Mouse (Mus musculus): ENCODE results near the gene Stkld1. TPM values are rescaled to one million over a fixed set of nuclear protein-coding genes. Genes with fewer than 3 reads are reported as not detected.
A peak's percentile ranks its signal among the peaks of the same experiment; 100 is the strongest.
"Not testable (repeated sequence)": the region's sequence is repeated elsewhere in the genome, so short reads cannot be mapped to it uniquely, and the experiment has no call there.

Stkld1 gene
- not detected for total RNA-seq (2022)

DNA sequence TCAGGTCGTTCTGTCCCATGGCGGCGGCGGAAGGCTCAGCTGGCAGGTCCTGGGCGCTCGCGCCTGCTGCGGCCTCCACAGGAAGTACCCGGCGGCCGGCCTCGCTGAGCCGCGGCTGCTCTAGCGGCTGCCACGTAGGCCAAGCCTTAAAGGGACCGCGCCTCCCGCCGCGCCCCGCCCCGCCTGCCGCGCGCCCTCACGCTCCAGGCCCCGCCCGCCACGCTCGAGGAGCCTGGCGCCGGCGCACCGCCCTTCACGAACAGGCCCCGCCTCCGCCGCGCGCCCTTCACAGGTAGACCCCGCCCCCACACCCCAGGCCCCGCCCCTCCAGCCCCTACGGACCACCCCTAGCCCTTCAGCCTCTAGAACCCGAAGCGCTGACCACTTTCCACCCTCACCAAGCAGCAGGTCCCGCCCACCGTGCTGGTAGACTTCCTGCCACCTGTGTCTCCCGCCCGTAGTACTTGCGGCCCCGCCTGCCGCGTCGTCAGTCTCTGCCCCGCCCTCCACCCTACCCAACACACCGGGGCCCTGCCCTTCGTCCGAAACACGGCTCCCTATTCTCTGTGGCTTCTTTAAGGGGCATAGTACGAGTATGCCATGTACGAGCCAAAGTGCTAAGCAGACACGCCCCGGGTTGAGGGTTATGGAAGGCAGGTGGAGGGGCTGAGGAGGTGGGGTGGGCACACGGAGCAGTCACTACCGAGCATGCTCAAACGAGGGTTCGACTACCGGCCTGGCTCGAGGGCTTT, at the start of gene Stkld1, which contains the start of gene Surf4:
Gene Stkld1 (plus strand): TSS at position 744 of the 752 bp plus-strand sequence.
Gene Surf4 (minus strand): TSS at position 625 of the 752 bp plus-strand sequence.
- DNase-seq (ENCODE audit: low spot score): peak; percentile 81

DNA sequence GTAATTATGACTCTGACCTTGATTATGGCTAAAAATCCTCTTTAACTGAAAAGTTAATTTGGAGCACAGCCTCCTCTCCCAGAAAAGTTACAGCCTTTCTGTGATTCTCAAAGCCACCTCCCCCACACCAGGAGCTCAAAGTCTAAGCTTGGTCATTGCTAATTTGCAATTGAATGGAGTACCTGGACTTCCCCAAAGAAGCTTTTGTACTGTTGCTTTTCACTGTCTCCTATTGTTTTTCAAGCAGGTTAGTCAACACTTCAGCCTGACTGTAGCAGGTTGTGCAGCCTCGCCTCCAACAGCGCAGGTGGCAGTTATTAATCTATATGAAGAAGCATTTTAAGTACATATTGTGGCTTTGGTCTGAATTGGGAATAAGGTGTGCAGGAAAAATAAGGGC, 48.3 kb upstream of the Stkld1 start:
- DNase-seq (ENCODE audit: low spot score): not testable (repeated sequence)

DNA sequence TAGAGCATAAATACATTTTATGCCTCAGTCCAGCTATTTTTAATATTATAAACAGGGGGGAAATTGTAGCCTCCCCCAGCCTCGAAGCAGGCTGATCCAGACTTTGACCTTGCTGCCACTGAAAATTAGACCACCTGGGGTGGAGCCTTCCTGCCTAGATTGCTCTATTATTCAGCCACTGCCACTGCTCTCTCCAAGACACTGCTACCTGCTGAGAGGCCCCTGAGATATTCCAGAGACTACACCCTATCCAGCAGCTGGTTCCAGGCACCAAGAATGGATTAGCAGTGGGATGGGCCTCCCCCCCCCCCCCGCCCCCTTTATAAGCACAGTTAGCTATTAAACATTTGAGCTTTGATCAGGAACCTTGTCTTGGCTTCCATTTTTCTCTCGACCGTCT, 47.7 kb upstream of the Stkld1 start:
- not testable (repeated sequence) for DNase-seq (ENCODE audit: low spot score)

DNA sequence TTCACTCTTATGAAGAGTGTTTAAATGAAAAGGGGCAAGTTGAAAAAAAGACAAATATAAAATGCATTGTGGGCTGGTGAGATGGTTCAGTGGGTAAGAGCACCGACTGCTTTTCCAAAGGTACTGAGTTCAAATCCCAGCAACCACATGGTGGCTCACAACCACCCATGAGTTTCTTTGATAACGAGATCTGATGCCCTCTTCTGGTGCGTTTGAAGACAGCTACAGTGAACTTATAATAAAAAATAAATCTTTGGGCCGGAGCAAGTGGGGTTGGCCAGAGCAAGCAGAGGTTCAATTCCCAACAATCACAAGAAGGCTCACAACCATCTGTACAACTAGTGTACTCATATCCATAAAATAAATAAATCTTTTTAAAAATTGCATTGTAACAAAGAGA, 37.9 kb upstream of the Stkld1 start:
- no peak for DNase-seq (ENCODE audit: low spot score)

DNA sequence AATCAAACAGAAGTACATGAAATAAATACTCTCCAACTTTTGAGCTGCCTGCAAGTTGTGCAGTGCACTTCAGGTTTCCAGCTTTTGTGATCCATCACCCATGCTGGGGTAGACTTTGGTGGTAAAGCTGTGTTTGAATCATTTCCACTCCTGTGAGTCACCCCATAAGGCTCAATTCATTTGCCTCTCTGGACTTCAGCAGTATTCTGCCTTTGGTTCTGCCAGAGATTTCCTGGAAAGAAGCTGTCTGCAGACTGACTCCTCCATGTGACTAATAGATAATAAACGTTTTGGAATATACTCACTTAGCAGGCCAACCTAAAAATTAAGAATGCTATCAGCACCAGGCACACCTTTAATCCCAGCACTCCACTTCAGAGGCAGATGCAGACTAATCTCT, 33.1 kb upstream of the Stkld1 start:
- DNase-seq (ENCODE audit: low spot score): no peak

DNA sequence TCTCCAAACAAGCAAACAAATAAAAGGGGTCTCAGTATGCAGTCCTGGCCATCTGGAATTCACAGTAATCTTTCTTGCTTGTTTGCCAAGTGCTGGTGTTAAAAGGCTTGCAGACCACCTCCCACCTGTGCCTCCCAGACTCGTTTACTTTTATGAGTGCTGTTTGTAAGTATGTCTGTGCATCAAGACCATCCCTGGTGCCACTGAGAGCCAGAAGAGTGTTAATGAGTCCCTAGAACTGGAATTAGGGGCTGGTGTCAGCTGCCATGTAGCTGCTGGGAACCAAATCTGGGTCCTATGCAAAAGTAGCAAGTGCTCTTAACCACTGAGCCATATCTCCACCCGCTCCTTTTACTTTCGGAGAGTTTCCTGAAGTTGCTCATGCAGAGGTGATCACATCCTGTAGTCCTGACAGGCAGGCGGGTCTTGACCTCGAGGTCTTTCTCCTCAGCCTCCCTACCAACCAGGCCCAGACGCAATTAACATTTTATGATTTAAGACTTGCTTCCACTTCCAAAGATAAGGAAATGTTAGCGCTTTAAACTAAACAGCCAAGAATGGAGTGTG, 31.9 kb upstream of the Stkld1 start:
- no peak for DNase-seq (ENCODE audit: low spot score)

DNA sequence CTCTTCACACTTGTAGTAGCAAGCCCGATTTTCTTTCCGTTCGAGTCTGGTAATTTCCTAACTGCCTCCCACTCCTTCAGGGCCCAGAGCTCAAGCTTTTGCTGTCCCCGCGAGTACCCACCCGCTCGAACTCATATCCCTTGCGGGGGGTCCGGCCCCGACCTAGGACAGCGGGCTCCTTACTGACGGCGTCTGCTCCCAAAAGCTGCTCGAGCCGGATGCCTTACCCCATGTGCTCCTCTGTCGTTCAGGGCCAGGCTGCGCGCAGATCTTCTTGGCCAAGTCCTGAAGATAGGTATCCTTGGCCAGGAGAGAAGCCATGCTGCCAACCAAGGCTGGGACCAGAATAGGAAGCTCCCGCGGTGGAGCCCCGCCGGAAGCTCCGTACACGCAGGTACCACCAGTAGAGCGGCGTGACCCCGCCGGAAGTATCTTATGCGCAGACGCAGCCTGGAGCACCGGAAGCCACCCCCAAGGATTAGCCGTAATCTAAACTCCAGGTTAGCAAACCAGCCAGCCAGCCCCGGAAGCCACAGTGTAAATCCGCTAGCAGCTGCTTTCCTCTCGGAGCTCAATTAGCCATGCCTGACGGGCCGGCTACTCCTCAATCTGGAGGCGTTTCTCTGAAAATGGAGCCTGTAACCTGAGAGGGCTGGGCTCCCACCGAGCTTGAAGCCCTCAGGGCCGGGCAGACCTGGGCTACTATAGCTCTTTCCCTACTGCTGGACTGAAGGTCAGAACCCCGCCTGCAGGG, 31.2 kb upstream of the Stkld1 start, which contains the start of gene Surf6:
Gene Surf6 (minus strand): TSS at position 413 of the 754 bp plus-strand sequence.
- DNase-seq (ENCODE audit: low spot score): peak; percentile 97

DNA sequence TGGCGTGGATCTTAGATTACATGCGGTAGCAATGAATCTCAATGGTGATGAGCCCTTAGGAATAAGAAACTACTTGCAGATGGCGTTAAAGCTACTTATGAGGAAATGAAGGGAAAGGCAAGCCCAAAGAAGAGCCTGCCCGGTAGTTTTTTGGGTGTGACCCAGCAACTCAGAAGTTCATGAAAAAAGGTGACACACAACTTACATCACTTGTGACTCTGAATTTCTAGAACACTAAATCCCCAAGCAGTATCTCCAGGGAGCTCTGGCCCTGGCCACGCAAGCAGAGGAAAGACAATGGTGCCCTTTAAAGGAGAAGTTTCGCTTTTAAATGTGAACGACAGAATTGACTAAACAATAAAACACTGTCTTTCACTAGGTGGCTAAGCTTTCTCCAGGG, 30.5 kb upstream of the Stkld1 start:
- no peak for DNase-seq (ENCODE audit: low spot score)

DNA sequence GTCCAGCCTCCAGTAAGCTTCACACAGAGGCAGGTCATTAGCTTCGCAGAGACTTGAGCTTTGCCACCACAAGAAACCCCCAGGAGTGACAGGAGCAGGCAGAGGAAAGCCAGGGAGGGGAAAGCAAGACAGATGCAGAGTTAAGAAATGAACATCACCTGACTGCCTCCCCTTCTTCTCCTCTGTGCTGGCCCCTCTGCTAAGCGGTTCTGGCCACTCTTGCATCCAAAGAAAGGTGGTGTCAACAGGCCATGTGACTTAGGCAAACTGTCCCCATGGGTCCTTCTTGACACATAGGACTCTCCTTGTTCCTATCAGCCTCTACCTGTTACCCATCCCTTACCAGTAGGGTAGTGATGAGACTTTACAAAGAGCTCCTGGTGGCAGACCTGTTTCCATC, 27.9 kb upstream of the Stkld1 start:
- no peak for DNase-seq (ENCODE audit: low spot score)

DNA sequence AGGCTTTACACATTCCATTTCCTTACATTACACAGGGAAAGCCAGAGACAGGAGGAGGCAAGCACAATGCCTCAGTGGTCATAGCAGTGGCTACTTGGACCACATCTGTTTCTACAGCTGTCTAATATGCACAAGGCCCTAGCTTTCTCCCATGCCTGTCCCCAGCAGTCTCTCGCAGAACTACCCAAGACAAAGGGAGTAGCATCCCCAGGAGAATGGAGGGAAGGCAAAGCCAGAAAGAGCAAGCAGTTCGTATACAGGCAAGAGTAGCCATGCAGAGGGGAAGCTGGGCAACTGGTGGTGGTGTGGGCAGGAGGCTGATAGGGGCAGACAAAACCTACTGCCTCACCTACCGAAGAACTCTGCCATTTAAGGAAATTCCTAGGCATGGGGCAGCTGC, 27.4 kb upstream of the Stkld1 start:
- no peak for DNase-seq (ENCODE audit: low spot score)

DNA sequence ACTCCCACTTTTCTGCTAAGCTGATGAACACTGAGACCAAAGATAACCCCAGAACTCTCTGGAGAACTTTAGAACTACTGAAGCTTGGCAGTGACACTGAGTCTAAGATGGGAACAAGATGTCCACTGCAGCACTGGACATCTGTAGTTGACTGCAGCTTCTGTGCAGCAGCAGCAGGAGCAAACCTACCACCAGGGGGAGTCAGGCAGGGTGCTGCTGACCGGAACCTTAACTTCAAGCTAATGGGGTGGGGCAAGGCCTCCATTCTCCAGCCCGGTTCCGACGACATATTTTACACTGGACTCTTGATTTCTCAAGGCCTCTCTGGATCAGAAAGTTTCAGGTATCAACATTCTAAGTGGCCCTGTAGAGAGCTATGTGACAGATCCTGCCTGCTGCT, 26.7 kb upstream of the Stkld1 start:
- DNase-seq (ENCODE audit: low spot score): peak; percentile 28

DNA sequence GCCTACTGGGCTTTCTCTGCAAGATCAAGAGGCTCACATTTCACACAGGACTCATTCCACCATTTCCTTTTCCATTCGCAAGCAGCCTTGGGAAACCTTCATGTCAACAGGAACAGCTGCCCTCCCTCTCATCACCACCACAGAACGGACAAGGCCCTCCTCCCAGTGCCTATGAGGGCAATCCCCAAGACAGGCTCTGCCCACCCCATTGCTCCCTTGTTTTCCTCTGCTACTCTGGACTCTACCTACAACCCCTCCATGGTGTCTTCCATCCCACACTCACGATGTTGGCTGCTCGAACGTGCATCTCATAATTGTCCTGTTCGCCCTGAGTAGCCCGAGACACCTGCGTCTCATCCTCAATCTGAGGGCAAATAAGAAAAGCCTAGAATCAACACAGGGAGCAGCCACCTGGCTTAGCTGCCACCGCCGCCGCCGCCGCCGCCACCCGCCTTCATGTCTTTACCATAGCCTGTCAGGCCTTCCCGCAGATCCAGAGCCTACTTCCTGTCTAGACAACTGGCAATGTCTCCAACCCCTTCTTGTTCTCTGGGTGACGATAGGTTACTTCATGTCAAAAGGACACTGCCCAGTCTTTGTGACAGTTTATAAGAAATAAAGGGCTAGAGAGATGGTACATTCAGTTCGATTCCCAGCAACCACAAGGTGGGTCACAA, 25.0 kb upstream of the Stkld1 start:
- DNase-seq (ENCODE audit: low spot score): no peak

DNA sequence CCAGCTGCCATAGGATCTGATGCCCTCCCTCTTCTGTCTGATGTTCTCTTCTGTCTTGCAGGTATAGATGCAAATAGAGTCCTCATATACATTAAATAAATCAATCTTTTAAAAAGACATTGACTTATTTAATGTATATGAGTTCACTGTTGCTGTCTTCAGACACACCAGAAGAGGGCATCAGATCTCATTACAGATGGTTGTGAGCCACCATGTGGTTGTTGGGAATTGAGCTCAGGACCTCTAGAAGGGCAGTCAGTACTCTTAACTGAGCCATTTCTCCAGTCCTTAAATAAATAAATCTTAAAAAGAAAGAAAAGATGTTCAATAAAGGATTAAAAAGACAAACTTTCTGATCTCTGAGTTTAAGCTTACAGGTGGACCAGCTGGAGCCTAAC, 24.5 kb upstream of the Stkld1 start:
- DNase-seq (ENCODE audit: low spot score): no peak

DNA sequence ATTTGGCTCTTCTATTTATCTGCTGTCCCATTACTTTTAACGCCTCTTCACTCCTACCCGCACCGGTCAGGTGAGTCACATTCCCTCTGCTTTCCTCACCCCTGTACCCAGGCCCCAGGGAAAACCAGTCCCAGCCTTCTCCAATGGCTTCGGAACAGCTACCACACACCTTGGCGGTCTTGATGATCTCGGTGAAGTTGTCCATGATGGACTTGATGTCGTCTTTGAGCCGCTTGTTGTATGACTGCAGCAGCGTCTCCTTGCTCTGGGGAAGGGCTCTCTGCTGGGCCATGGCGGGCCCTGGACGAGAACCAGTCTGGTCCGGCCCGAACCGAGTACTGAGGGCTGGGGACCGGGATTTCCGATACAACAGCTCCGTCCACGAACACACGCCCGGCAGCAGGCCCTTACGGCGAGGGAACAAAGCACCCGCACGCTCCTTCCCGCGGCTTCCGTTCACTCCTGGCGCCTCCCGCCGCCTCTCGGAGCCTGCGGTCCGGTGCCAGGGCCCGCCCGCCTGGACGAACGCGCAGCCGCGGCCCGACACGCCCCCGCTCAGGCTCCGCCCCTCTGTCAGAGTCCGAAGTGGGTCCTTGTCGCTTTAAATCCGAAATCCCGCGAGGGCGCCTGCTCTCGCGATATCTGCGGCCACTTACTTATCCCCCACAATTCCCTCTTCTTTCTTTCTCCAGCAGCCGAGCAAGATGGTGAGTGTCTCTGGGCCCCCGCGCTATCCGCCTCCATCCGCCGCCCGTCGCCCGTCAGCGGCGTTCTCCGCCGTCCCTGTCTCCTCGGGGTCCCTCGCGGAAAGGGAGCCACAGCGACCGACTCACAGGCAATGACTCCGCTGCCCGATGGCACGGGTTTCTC, 23.5 kb upstream of the Stkld1 start, which contains the start of the genes Med22 and Rpl7a:
Gene Med22 (minus strand): TSS at position 554 of the 870 bp plus-strand sequence.
Gene Rpl7a (plus strand): TSS at position 641 of the 870 bp plus-strand sequence.
- DNase-seq (ENCODE audit: low spot score): peak; percentile 99

DNA sequence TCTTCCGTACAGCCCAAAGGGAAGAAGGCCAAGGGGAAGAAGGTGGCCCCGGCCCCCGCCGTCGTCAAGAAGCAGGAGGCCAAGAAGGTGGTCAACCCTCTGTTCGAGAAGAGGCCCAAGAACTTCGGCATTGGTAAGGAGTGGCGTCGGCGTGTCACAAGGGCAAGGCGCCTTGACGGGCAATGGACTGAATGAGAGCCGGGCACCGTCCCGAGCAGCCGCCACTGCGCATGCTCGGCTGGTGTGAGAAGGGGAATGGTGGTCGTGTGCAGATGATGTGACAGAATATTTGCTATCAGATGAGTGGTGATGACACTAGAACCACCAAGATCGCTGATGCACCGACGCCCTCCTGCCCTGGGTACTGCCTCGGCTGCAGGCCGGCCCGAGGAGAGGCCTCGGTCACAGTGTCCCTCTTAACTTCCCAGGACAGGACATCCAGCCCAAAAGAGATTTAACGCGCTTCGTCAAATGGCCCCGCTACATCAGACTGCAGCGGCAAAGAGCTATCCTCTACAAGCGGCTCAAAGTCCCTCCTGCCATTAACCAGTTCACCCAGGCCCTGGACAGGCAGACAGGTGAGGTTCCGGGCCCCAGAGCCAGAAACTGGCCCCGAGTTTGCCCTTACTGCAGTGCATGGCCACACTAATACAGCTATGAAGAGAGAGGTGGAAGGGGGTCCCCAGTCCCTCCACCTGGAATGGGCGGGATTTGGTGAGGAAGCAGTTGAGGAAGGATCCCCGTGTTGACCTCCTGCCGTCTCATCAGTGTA, 22.7 kb upstream of the Stkld1 start:
- no peak for DNase-seq (ENCODE audit: low spot score)

DNA sequence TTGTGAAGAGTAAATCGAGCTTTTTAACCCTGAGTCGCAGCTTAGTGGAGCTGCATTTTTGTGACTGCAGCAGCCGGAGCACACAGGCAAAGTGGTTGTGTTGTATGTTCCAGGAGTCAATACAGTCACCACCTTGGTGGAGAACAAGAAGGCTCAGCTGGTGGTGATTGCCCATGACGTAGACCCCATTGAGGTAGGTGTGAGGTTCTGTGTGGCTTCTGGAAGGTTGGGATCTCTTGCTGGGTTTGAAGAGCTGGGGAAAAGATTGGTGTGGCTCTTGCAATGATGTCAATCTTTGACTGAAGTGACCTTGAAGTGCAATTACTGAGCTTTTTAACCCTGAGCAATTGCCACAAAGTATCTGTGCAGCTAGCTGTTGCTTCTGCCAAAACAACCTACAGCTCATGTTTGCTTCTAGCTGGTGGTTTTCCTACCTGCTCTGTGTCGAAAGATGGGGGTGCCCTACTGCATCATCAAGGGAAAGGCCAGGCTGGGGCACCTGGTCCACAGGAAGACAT, 21.5 kb upstream of the Stkld1 start:
- DNase-seq (ENCODE audit: low spot score): no peak

DNA sequence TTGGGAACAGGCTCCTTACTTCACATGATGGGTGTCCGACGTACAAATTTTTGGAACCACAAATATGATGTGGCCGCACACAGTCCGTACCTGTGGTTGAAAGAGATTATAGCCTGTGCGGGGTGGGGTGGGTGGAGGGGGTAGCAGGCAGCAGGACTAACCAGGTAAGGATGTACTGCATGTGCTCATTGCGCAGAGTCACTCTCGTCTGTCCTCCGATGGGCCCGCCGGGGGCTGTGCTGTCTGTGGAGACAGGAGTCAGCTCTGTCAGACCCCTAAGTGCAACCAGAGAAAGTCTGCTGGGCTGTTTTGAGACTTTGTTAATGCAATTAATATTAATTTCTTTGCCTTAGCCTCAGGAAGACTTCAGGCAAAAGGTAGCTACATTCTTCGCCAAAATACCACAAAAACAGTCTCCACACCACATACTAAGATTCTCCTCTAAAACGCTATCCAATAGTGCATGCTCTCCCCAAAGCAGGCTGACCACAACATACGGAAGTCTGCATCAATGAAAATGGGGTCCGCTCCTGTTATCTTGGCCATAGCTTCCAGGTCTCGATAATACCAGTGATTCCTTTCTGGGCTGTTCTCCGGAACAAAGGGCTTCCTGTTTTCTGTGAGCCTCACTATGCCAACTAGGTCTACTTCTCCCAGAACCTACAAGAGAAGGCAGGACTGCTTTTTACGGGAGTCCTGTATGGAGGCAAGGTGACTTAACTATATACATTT, 20.3 kb upstream of the Stkld1 start:
- no peak for DNase-seq (ENCODE audit: low spot score)

DNA sequence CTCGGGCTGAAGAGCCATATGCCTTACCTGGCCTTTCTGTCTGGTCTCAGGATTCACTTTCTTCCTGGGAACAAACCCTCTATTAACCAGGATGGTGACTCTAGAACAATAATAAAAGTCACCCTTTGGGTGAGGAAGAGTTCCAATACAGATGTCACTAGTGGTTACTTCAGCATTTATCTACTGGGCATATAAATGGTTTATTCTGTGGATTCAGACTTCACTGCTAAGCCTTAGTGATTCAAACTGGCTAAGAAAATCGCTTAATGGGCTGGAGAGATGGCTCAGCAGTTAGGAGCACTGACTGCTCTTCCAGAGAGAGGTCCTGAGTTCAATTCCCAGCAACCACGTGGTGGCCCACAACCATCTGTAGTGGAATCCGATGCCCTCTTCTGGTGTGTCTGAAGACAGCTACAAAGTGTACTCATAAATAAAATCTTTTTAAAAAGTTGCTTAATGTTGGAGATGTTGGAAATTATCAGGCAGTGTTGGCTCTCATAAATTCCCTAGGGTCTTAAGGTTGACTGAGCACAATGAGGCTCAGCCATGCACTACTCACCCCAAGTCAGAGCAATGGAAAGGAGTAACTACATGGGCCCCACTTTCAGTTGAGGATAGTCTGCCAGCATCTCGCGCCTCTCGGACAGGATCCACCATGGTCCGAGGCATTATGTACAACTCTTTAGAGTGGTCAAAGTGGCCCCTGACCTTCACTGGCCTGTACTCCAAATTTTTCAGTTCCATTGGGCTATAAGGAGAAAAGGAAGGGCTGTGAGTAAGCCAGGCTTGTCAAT, 19.5 kb upstream of the Stkld1 start:
- DNase-seq (ENCODE audit: low spot score): no peak

Data from heart, adult 8-10 months (tissue).